Mouse (Mus musculus): ENCODE measurements around the gene Foxred1.

Gene Foxred1

DNA sequence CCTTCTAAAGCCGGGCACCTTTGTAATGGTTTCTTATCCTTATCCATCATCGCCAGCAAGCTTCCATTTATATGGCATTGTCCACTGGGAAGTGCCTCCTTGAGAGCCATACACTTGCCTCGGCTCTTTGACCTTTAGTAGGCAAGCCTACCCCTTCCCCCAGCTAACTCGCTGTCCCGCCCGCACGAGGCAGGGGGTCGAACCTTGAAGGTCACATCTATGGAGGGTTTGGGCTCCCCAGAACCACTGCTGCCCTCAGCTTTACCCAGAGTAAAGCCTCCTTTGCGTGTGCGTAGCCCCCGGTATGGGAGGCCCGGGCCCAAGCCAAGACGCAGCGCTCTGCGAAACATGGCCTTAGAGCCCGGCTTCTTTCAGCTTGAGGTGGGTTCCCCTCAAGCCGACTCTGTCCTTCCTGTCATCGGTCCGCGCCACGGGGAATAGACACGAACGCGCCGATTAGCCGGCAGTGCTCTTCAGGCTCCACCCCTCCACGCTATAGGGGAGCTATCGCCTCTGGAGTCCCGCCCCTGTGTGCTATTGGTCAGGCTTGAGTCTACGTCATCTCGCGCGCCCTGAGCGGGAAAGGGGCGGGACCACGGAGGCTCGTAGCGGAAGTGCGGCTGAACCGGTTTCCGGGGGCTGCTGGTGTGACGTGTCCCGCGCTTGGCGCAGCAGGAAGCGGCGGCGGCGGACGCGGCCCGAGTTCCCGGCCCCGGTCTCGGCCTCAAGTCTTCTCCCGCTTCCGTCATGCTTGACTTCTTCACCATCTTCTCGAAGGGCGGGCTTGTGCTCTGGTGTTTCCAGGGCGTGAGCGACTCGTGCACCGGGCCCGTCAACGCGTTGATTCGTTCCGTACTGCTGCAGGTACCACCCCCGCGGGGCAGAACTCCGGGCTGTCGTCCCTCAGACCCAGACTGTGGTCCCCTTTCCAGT lies at the start of gene Foxred1:
TSS of gene Foxred1 (minus strand) at position 514 of the 933 bp plus-strand sequence.
- DNase-seq = peak; percentile 99

DNA sequence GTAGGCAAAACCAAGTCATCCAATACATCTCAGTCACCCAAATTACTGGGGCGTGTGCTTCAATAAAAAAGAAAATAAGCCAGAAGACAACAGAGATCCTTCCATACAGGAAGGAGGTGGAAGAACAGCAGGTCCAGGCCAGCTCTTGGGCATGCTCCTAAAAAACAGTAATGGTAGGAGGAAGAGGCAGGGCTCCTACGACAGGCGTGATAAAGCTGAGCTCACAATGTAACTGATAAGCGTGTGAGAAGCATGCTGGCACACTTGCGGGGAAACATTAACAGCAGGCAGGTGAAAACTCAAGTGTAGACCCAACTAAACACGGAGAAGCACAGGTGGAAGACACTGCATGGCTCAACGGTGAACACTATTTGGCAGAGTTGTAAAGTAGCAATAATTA lies 46.5 kb upstream of the Foxred1 start:
- no peak for DNase-seq

GRCm38 (mm10) chr9:35249476-35249875 lies 38.6 kb upstream of the Foxred1 start:
- no peak for DNase-seq

GRCm38 (mm10) chr9:35247405-35247804 lies 36.5 kb upstream of the Foxred1 start:
- no peak for DNase-seq

DNA sequence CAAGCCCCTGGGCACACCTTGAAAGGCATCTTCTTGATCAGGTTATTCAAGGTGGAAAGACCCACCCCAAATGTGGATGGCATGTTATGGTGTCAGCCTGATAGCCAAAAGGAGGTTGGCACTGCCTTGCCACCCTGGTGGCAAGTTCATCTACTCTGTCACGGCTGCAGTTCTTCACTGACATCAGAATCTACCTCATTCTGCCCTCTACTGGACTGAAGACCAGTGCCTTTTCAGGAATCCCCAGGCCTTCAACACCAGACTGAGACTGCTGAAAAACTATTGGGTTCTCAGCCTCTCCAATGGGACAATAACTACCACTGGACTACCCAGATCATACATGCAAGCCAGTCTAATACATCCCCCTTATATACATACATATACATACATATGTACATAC lies 28.9 kb upstream of the Foxred1 start:
- no peak for DNase-seq

- DNase-seq = no peak
Measured at GRCm38 (mm10) chr9:35238915-35239571, 28.2 kb upstream of the Foxred1 start.

GRCm38 (mm10) chr9:35238371-35238770 lies 27.5 kb upstream of the Foxred1 start:
- no peak for DNase-seq

DNA sequence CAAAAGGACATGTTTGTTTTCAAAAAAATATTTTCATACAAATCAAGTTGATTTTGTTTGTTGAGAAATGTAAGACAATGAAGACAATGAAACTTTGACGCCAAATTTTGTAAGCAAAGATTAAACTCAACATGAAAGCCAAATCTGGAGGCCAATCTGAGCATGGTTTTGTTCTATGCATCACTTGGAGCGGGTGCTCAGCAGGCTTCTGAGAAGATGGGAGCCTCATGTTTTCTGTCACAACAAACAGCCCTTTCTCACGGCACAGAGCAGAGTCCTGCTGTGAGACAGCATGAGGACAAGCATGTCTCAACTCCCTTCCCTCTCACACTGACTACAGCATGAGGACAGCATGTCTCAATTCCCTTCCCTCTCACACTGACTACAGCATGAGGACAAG lies 25.1 kb upstream of the Foxred1 start:
- no peak for DNase-seq

GRCm38 (mm10) chr9:35228671-35229070 lies 17.8 kb upstream of the Foxred1 start:
- no peak for DNase-seq

DNA sequence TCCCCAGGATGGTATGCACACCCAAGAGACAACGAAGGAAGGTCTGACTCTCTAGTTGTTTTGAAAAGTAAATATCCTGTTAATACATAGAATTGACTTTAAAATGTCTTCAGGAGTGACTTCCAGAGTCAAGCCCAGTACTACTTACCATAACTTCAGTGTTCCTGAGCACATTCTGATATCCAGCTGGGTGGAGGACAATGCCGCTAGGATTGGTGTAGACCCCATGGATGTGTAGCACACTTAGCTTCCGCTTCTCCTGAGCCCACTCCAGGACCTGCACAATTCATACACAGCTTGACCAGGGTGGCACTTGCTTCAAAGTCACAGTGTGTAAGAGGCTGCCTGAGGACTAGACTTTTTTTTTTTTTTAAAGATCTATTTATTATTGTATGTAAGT lies 12.6 kb upstream of the Foxred1 start:
- DNase-seq = no peak

DNA sequence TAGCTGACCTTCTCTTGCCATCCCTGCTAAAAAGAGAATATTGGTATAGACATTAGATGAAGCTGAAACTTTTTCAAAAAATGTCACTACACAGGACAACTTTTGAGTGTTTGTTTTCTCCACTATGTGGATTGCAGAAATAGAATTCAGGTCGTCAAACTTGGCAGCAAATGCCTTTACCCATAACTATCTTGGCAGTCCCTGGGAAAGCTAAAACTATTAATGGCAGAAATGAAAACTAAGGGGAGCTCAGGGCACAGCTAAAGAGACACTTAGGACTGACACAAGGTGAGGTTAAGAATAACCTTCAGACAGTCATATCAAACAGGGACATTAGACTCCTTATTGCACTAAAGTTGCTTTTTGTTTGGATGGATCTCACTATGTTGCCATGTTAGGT lies 7.1 kb upstream of the Foxred1 start:
- DNase-seq = no peak

DNA sequence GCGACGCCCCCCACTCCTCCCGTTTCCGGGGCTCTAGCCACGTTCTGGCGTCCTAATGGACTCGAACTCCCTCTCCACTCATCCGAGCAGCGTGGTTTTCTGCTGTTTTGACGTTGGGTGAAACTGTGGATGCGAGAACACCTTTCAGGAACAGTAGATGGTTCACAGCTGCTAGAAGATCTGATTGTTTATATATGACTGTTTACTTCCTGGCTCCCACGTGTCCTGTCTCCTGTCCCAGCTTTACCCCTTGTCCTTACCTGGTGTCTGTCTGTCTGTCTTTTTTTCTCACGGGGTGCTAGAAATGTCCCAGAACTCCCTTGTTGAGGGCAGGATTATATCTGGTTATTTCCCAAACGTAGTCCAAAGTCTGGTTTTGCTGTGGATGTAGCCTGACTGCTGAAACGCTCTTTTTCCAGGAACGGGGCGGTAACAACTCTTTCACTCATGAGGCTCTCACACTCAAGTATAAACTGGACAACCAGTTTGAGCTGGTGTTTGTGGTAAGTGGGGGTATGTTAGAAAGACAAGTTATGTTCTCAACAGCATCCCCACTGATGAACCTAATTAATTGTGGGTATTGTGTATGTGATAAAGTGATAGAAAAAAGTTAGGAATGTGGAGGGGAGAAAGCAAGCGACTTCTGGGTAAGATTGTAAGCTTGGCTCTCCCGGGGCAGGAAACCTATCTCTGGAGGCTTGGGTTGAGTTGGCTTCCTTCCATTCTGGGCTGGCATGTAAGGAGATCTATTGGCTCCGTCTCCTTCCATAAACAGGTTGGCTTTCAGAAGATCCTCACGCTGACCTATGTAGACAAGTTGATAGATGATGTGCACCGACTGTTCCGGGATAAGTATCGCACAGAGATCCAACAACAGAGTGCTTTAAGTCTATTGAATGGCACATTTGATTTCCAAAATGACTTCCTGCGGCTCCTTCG lies 987 bp upstream of the Foxred1 start:
- no peak for DNase-seq

DNA sequence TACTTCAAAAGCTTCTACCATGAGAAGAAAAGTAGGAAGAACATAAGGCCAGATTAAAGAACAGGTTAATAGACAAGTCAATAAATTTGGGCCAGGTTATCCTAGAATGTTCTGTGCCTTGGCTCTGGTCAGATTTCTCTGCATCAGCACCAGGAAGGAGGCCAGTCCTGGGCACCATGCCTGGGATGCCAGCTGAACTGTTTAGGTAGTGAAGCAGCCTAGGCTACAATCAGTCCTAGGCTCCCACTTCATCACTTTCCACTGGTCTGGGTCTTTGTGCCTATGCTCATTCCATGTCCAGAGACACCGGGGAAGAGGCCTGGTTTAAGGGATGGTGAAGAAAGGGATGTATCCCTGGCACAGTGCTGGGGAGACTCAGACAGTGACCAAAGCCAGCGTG lies 6.4 kb downstream of the Foxred1 start:
- DNase-seq = no peak

DNA sequence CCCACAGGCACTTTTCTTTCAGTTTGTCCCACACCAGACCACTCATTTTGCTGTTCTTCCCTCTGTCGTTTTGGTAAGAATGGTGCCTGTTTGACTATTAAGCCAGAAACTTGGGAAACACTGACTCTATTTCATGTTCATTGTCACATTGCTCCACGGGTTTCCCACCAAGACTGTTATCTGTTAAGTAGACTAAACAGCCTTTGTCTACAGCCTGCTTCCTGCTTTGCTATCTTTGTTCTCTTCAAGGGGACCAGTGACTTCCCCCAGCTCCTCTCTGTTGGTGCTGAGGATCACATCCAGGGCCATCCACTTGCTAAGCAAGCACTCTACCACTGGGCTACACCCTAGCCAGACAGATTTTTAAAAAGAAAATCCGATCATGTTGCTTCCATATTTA lies 7.3 kb downstream of the Foxred1 start:
- no peak for DNase-seq

DNA sequence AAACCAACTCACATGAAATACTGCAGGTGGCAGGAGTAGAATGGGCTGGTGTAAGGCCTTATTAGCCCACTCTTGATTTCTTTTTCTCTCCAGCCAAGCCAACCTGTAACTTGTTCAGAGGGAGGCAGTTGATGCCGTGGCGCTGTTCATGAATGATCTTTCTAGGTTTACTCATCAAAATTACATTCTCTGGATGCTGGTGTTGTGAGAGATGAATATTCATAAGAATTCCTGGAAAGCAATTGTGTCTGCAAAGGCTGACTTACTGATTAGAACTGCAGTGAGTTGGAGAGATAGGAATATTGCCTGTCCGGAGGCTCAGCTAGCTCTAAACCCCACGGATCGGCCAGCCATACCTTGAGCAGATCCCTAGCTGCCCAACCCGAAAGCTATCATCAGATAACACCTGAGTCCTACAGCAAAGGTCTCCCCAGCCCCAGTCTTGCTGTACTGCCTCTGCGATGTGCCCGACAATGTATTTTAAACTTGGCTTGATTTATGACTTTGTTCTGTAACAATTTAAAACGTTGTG lies 10.3 kb downstream of the Foxred1 start:
- DNase-seq = no peak

GRCm38 (mm10) chr9:35199772-35200471 lies 10.9 kb downstream of the Foxred1 start, which contains the start of the genes Srpr and Tirap:
TSS of gene Srpr (plus strand) at chr9:35200175.
TSS of gene Tirap (minus strand) at chr9:35200291.
- DNase-seq = peak; percentile 83

- DNase-seq = no peak
Measured at GRCm38 (mm10) chr9:35198945-35199771, 11.7 kb downstream of the Foxred1 start.

DNA sequence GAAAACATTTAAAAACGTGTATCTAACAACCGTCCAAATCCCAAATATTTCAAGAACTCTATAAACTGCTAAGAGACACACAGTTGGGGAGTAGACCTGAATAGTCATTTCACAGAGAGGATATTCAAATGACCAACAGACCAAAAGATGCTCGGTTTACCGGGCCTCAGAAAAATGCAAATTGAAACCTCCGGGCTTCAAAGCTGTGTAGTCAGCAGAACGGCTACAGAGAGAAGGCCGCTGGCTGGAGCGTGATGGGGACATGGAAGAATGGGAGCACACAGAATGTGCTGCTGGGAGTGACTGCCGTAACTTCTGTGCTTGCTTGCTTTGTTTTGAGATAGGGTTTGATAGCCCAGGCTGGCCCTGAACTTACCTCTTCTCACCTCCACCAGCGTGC lies 12.5 kb downstream of the Foxred1 start:
- no peak for DNase-seq

- DNase-seq = no peak
Measured at GRCm38 (mm10) chr9:35197625-35198024, 13.2 kb downstream of the Foxred1 start.

GRCm38 (mm10) chr9:35194048-35194447 lies 16.8 kb downstream of the Foxred1 start:
- no peak for DNase-seq

DNA sequence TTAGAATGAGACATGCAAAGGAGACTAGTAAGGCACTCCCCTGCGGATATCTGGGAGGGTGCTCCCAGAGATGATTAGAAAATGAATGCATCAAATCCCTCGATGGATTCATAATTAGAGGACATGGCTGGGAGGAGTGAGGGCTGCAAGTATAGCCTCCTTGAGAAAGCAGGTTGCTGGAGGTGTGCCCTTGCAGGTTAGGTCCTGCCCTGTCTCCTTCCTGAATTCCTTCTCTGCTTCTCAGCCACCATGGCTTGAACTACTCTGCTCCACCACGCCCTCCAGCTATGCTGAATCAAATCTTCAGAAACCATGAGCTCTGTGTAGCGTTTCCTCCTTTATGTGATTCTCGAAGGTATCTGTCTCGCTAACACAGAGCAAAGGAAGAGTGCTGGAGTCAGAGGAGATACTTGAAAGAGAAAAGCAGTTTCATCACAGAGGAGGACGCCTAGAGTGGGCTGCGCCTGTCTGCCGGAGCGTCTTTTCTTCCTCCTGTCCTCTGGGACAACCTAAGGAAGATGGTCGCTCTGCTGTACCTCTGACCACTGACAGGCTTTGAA lies 17.8 kb downstream of the Foxred1 start:
- no peak for DNase-seq

All from thymus, postnatal 25 days (tissue).